10 mouse cellular contexts compared by ENCODE assay signal in the genomic region with DNA sequence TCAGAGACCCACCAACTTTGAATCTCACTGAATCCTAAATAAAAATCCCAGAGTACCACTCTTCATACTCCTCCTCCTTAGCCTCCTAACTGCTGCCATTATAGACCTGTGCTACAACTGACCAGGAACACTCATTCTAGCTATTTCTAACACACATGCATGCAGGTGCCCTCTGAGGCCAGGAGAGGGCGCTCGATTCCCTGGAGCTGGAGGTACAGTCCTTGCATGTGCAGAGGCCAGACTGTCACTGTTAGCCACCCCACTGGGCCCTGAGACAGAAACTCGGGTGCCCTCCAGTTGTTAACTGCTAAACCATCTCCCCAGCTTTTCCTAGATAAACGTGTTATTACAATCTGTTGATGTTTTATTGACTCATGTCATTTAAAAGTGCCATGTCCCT. TPM values are rescaled to one million over a fixed set of nuclear protein-coding genes. Genes with fewer than 3 reads are reported as not detected.
DNase-seq lines count a peak whose midpoint lies in the region; ATAC-seq lines count a peak whose summit lies in the region.
"Had no signal": no experiment of that assay in that cellular context is flagged by ENCODE, and none has a peak within 500 bp of the region (broad histone marks: within the 10 kb centered on the region; RNA-seq: fewer than 3 reads in every experiment).

No protein-coding gene starts in this region.

- no peak overlapping the region for H3K27ac ChIP-seq in hindbrain, embryonic 11.5 days (ENCODE audit: low read depth, low read length)
- H3K27ac ChIP-seq in hindbrain, embryonic 16.5 days (ENCODE audit: low read depth, low read length) = no peak overlapping the region
- H3K27ac ChIP-seq: embryonic facial prominence, embryonic 12.5 days; lung, embryonic 15.5 days had no signal

- no peak overlapping the region for H3K4me2 ChIP-seq in hindbrain, embryonic 11.5 days (replicated peaks; ENCODE audit: low read depth, low read length)
- H3K4me2 ChIP-seq in hindbrain, embryonic 16.5 days (ENCODE audit: low read length) = no peak overlapping the region
- H3K4me2 ChIP-seq: embryonic facial prominence, embryonic 12.5 days; lung, embryonic 15.5 days had no signal

- no peaks in the 10 kb centered on the region for H3K9me3 ChIP-seq in hindbrain, embryonic 11.5 days (ENCODE audit: control insufficient read depth, low read length)
- H3K9me3 ChIP-seq in hindbrain, embryonic 16.5 days (ENCODE audit: control insufficient read depth, low read length) = no peaks in the 10 kb centered on the region
- H3K9me3 ChIP-seq: embryonic facial prominence, embryonic 12.5 days; lung, embryonic 15.5 days had no signal

- intact Hi-C loops in heart, postnatal 25 days (cut with DNase I) = no loop called here

- no peak overlapping the region for H3K4me3 ChIP-seq in hindbrain, embryonic 11.5 days (ENCODE audit: low read depth, low read length)
- H3K4me3 ChIP-seq in hindbrain, embryonic 16.5 days (ENCODE audit: low read length) = no peak overlapping the region
- H3K4me3 ChIP-seq: embryonic facial prominence, embryonic 12.5 days; lung, embryonic 15.5 days had no signal

- no peaks in the 10 kb centered on the region; the same call in none of the 2 replicates for H3K4me1 ChIP-seq in hindbrain, embryonic 11.5 days (replicated peaks; ENCODE audit: control insufficient read depth, insufficient read depth, low read length)
- H3K4me1 ChIP-seq in hindbrain, embryonic 16.5 days (ENCODE audit: control insufficient read depth, insufficient read depth, low read depth, low read length) = peaks cover 6% of the 10 kb centered on the region

- 34% methylated on average over 4 of the region's 4 CpGs for WGBS in hindbrain, embryonic 11.5 days
- WGBS in hindbrain, embryonic 16.5 days = 32% methylated on average over 4 of the region's 4 CpGs

- H3K36me3 ChIP-seq in hindbrain, embryonic 11.5 days (ENCODE audit: control insufficient read depth, insufficient read depth, low read length) = no peaks in the 10 kb centered on the region
- H3K36me3 ChIP-seq in hindbrain, embryonic 16.5 days (ENCODE audit: control insufficient read depth, insufficient read depth, low read length) = 0 out of 2 replicates have a peak, but pooled peaks cover 7% of the 10 kb centered on the region
- peaks cover 6% of the 10 kb centered on the region; the same call in 1 of the 2 replicates for H3K36me3 ChIP-seq in splenic B cell, adult 2 months (ENCODE audit: control insufficient read depth, insufficient read depth, low read length, poor library complexity, severe bottlenecking)
- H3K36me3 ChIP-seq: lung, embryonic 15.5 days had no signal

- DNase-seq in hindbrain, embryonic 11.5 days (ENCODE audit: low spot score) = peak; percentile 63
- peak; percentile 73 to 75 for DNase-seq in B cell, adult 2 months
- peak; percentile 59 for DNase-seq in NIH3T3 (ENCODE audit: low read depth)
- peak; percentile 66 for DNase-seq in splenic B cell, adult 2 months (ENCODE audit: low read depth, low spot score)
- no peak for DNase-seq in heart, postnatal 25 days (ENCODE audit: low spot score)
- no peak for DNase-seq in layer of hippocampus, adult 9-10 months (ENCODE audit: low spot score)

- no peak for ATAC-seq in hindbrain, embryonic 11.5 days (ENCODE audit: low FRiP score)
- ATAC-seq in hindbrain, embryonic 16.5 days = no peak
- ATAC-seq in granulocyte monocyte progenitor cell, adult 5-6 weeks (replicated peaks; ENCODE audit: poor library complexity, severe bottlenecking) = peak; percentile 71

- no peak overlapping the region for H3K9ac ChIP-seq in hindbrain, embryonic 11.5 days (ENCODE audit: low read depth, low read length)
- H3K9ac ChIP-seq in hindbrain, embryonic 16.5 days (ENCODE audit: low read depth, low read length) = no peak overlapping the region
- H3K9ac ChIP-seq: embryonic facial prominence, embryonic 12.5 days; lung, embryonic 15.5 days had no signal

- H3K27me3 ChIP-seq in hindbrain, embryonic 11.5 days (ENCODE audit: control insufficient read depth, insufficient read depth, low read length) = no peaks in the 10 kb centered on the region
- no peaks in the 10 kb centered on the region for H3K27me3 ChIP-seq in hindbrain, embryonic 16.5 days (replicated peaks; ENCODE audit: control insufficient read depth, insufficient read depth, low read length)
- H3K27me3 ChIP-seq in splenic B cell, adult 2 months (ENCODE audit: control insufficient read depth, insufficient read depth, low read length, poor library complexity, severe bottlenecking) = no peaks in the 10 kb centered on the region
- H3K27me3 ChIP-seq: embryonic facial prominence, embryonic 12.5 days; lung, embryonic 15.5 days had no signal

RNA-seq across cellular contexts. Expression of a gene that starts 3.4 kb away (rescaled TPM):
- polyA plus RNA-seq in hindbrain, embryonic 11.5 days (2014; fragmentation: Nextera tagmentation; extraction: Ambion mirVana) = 21.8 and 22.8 TPM in 2 replicates
- 21.3 TPM in 2 replicates for polyA plus RNA-seq in hindbrain, embryonic 16.5 days (2015; fragmentation: Nextera tagmentation; extraction: Ambion mirVana)
- 22.9 and 25.7 TPM in 2 replicates for total RNA-seq in granulocyte monocyte progenitor cell, adult 5-6 weeks (2014; fragmentation: Nextera tagmentation)
- total RNA-seq in granulocyte monocyte progenitor cell, adult 5-6 weeks (2017) = 8.7 and 9.7 TPM in 2 replicates
- 10 to 100 TPM; 27.6 to 30.5 TPM for total RNA-seq in heart, postnatal 25 days (2021)

RNA-seq across cellular contexts. Expression of a gene that starts 10.6 kb away (rescaled TPM):
- polyA plus RNA-seq in hindbrain, embryonic 11.5 days (2014; fragmentation: Nextera tagmentation; extraction: Ambion mirVana) = 7.1 and 8.2 TPM in 2 replicates
- polyA plus RNA-seq in hindbrain, embryonic 16.5 days (2015; fragmentation: Nextera tagmentation; extraction: Ambion mirVana) = 12.5 and 14.0 TPM in 2 replicates
- 1.3 and 15.1 TPM in 2 replicates for total RNA-seq in granulocyte monocyte progenitor cell, adult 5-6 weeks (2014; fragmentation: Nextera tagmentation)
- total RNA-seq in granulocyte monocyte progenitor cell, adult 5-6 weeks (2017) = 3.9 and 5.0 TPM in 2 replicates
- 1 to 10 TPM; 4.0 to 5.1 TPM for total RNA-seq in heart, postnatal 25 days (2021)

RNA-seq across cellular contexts. Expression of a gene that starts 56.2 kb away (rescaled TPM):
- polyA plus RNA-seq in hindbrain, embryonic 11.5 days (2014; fragmentation: Nextera tagmentation; extraction: Ambion mirVana) = 3.2 and 4.0 TPM in 2 replicates
- polyA plus RNA-seq in hindbrain, embryonic 16.5 days (2015; fragmentation: Nextera tagmentation; extraction: Ambion mirVana) = 2.3 and 2.7 TPM in 2 replicates
- 163 and 170 TPM in 2 replicates for total RNA-seq in granulocyte monocyte progenitor cell, adult 5-6 weeks (2014; fragmentation: Nextera tagmentation)
- total RNA-seq in granulocyte monocyte progenitor cell, adult 5-6 weeks (2017) = 165 and 177 TPM in 2 replicates
- total RNA-seq in heart, postnatal 25 days (2021) = 1 to 10 TPM; 5.0 to 5.3 TPM

Comparison
In these comparisons a context has a peak if more than half of its experiments do, and no peak if none do; other contexts are left out.
1. DNase-seq: peak in hindbrain, embryonic 11.5 days (single experiment), B cell, adult 2 months (2 of 2), NIH3T3 (single experiment) and splenic B cell, adult 2 months (single experiment); none in heart, postnatal 25 days (single experiment) and layer of hippocampus, adult 9-10 months (single experiment).
2. RNA of a gene that starts 56.2 kb away (total RNA-seq): 163 to 177 TPM in granulocyte monocyte progenitor cell, adult 5-6 weeks; 5.0 to 5.3 TPM in heart, postnatal 25 days; every median in the first group is over 10 times any median in the second.